Mouse (Mus musculus): ENCODE data around the gene Olfr393.

The Olfr393 gene

GRCm38 (mm10) chr11:73851354-73851753 is at the start of gene Olfr393:
Olfr393 (minus strand) TSS chr11:73851454.
- DNase-seq: no peak

- no peak for DNase-seq
These were observed 39.4 kb upstream of the Olfr393 start, which contains the start of gene Olfr394 for GRCm38 (mm10) chr11:73890671-73891070. Olfr394 (minus strand) TSS chr11:73890771.

DNA sequence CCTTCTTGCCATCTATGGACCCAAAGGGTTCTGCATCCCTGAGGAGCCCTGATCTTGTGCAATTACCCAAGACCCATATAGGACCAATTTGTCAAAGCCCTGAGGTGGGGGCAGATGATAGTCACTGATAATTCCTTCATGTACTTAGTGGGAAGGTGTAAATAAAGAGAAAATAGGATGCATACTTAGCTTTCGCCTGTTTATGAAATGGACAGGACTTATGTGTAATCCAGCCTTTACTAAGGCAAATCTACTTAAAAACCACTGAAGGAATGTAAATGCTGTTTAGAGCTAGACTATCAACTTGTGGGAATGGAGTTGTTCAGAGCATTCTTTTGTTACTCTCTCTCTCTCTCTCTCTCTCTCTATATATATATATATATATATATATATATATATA is 34.3 kb downstream of the Olfr393 start, which contains the start of gene Olfr392:
Olfr392 (minus strand) TSS at position 101 of the 400 bp plus-strand sequence.
- no peak for DNase-seq

DNA sequence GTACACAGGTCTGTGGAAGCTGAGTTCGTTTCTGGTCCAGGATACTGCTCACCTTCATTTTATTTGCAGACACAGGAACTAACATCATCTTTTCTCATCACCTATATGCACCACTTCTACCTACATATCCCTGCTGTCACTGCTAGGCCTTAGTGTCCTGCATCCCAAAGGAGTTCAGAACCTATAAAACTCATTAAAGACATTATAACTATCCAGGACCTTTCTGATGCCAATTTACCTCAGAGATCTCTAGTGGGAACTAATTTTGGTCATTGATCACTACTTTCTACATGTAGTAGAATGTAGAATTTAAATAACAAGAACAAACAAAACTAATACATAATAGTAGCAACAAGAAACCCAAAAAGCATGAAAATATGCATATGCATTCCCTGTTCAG is 48.3 kb downstream of the Olfr393 start, which contains the start of gene Olfr391-ps:
Olfr391-ps (minus strand) TSS at position 101 of the 400 bp plus-strand sequence.
- no peak for DNase-seq

Data from right cerebral cortex, postnatal 25 days (tissue).